Mouse (Mus musculus): ENCODE measurements around the gene C1qtnf1. TPM values are rescaled to one million over a fixed set of nuclear protein-coding genes. Genes with fewer than 3 reads are reported as not detected.

Gene C1qtnf1
- total RNA-seq, 2 experiments from 2014 or later = 25.0 to 33.4 TPM

DNA sequence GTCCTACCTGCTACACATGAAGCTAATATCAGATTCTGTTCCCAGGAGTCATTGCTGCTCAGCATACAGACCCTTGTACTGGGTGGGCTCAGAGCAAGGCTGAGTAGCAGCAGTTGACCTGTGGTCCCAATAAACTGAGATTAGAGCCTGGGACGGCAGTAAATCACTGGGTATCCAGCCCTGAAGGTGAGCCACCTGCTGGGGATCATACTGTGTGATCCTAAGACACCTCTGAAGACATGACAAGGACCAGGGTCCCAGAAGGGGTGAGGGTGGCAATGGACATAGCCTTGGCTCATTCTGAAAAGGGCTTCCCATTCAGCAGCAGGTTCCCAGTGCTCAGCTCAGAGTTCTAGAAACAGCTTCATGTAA lies 17.9 kb upstream of the C1qtnf1 start:
- DNase-seq (ENCODE audit: low spot score in 2 of 2) = no peak

DNA sequence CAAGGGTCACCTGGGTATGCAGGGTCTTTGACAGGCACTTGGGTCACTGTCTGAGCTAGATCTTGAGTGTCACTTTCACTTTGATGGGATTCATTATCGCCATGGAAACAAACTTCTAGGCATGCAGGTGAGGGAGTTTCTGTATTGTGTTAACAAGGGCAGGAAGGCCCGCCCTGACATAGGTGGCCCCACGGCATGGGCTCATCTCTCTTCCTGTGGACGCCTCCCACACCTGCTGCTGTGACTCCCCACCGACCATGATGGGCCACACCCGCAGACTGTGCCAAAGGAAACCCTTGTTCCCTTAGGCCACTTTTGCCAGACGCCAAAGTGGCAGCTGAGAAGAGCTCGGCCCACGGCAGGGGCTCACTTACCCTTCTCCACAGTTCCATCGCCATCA lies 17.5 kb upstream of the C1qtnf1 start:
- no peak for DNase-seq (ENCODE audit: low spot score in 2 of 2)

DNA sequence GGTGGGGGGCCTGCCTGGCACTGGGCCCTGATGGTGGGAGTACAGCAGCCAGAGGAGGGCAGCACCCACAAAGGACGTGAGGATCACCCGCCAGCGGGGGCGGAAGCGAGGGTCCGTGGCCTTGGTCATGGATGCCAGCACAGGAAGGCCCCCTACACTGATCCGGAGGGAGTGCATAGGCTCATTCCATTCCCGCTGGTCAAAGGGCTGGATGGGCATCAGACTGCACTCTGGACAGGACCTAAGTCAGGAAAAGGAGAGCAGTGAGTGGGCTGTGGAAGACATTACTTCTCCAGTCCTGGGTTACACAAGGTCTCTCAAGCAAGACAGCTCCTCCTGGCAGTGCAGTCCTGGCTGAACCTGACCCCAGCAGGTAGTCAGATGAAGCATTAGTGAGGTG lies 16.7 kb upstream of the C1qtnf1 start:
- DNase-seq (ENCODE audit: low spot score in 2 of 2) = no peak

DNA sequence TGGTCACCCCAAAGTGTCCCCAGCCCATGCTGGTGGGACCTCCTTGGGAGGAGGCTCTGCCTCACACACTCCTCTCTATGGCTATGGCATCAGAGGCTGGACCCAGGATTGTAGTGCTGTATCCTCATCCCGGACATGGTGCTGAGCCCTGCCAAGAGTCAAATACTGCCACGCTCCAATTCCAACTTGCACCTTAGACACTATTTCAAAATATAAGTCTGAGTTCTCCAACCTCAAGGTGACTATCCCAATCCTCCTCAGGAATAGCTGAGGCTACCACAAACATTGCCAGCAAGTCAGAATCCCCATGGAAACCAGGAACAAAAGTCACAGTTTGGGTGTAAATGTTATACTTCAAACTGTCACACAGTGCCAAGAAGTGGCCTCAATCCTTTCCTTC lies 15.4 kb upstream of the C1qtnf1 start:
- no peak for DNase-seq (ENCODE audit: low spot score in 2 of 2)

DNA sequence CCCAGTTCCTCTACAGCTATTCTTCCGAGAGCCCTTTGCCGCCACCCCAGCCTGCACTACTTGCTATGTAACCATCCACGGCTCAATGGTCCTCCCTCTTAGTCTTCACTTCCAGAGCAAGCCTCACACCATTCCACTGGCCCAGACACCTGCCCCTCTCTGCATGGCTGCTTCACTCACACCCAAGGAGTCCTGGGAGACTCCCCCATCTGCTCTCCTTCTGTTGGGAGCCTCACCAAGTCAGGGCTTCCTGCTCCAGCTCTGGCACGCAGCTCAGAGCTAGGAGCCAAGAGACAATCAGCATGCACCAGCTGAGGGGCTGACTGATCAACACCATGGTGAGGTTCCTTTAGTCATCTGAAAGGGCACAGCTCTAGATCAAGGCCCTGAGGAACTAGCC lies 14.9 kb upstream of the C1qtnf1 start:
- no peak for DNase-seq (ENCODE audit: low spot score in 2 of 2)

DNA sequence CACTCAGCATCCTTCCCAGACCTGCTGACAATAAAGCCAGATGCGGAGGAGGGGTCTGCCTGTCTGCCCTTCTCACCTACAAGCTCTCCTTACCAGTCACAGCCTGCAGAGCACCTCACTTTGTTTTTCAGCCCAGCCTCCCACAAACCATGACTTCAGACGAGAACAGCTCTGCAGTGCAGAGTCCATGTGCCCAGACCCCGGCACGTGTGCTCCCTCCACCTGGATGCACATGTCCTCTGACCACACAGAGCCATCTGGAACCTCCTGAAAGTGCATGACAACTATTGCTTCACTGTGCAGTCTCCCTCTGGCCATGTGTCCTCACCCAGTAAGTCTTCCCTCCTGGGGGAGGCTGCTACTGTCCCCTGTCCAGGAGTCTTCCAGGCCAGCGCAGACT lies 13.7 kb upstream of the C1qtnf1 start:
- DNase-seq (ENCODE audit: low spot score in 2 of 2) = no peak

DNA sequence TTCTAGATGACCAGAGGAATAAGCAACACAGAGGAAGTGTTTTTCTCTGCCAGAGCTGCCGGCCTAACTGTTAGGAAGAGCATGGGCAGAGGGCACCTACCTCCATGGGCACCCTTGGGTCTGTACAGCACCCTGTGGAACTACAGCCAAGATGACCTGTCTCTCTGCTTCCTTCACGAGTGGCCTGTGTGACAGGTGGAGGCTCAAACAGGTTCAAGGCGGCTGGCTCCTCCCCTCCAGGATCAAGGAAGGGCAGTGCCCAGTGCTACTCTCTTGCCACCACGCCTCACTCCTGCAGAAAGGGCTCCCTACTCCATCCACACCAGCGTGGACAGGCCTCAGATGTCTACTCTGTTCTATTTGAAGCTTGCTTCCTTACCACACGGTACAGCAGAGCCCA lies 12.4 kb upstream of the C1qtnf1 start:
- no peak for DNase-seq (ENCODE audit: low spot score in 2 of 2)

DNA sequence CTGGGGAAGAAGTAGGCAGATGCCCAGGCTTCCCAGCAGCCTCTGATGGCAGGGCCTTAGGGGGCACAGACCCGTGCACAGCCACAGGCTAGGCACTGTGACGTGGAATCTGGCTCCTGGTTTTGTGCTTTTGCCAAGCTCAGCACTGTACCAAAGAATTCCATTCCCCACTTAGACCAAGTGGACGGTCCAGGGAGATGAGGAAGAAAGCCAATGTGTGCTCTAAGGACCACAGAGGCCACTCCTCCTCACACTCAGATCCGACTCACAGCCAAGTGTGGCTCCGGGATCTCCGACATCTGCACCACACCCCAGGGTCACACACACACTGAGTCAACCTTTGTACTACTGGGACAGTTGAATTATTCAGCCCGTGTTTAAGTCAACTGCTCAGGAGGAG lies 12.0 kb upstream of the C1qtnf1 start:
- no peak for DNase-seq (ENCODE audit: low spot score in 2 of 2)

DNA sequence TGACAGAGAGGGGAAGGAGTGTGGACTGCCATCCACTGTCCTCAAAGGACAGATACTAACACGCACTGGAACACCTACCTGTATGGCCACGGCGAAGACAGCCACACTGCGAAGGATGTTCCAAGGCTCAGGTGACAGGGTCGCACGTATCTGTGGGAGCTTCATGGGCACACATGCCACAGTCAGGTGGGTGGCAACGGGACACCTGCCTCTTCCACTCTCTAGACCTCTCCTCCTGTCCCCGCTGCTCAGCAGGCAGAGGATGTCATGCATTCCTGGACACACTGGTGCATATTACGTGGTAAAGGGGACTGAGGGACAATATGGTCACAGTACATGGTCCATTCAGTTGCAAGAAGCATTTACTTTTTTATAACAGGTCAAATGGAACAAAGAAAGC lies 10.5 kb upstream of the C1qtnf1 start:
- DNase-seq (ENCODE audit: low spot score in 2 of 2) = no peak

DNA sequence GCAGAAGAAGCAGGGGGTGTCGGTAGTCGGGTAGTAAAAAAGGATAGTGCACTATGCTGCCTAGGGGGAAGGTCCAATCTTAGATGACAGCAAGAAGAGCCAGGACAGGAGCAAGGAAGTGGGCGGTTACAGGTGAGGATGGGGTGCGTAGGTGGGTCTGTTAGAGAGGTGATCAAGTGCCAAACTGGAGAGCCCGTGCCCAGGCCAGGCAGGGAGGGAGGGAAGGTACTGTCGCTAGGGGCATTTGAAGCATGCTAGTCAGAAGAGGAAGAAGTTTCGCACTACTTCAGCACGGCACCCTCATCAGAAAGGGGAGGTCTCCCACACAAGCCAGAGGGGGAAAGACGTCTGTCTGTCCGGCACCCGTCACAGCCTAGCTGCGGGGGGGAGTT lies 9.6 kb upstream of the C1qtnf1 start:
- DNase-seq (ENCODE audit: low spot score in 2 of 2) = no peak

DNA sequence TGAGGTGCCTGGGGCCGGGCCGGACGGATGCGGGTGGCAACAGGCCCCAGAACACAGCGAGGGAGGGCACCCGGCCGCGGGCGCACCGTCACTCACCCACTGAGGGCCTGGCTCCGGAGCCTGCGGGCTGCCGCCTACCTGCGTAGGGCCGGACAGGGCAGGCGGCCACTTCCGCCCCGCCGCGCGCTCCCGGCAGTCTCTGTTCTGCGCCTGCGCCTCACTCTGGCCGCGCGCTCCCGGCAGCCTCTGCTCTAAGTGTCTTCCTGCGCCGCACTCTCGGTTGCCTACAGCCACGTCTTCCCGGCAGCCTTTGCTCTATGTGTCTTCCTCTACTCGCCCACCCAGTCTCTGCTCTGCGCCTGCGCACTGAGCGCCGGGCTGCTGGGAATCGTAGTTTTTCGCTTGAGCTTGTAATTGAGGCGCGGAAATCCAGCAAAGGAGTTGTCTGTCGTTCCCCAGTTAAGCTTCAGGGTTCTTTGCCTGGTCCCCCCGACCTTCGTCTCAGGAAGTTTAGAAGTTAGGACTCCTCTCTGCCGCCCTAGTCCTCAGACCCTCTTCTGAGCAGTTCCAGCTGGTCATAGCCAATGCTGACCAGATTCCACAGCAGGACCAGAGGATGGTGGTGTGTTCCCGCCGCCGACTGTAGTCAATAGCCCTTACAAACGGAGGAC lies 9.0 kb upstream of the C1qtnf1 start, which contains the start of gene Cant1:
Cant1 (minus strand) TSS at position 253 of the 671 bp plus-strand sequence.
- DNase-seq (ENCODE audit: low spot score in 2 of 2) = peak; percentile 85 to 93

DNA sequence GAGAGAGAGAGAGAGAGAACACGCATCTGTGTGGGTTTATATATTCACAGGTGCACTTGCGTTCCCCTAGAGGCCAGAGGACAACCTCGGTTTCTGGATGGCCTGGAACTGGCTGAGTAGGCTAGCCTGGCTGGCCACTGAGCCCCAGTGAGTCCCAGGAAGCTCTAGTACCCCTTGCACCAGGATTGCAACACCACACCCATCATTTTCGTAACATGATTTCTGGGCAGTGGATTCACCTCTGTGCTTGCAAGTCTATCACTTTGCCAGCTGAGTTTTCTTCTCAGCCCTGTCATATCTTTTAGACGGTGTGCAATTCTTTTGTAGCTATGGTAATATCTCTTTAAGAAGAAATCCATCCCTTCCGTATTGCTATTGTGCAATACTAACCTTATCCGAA lies 7.7 kb upstream of the C1qtnf1 start:
- no peak for DNase-seq (ENCODE audit: low spot score in 2 of 2)

DNA sequence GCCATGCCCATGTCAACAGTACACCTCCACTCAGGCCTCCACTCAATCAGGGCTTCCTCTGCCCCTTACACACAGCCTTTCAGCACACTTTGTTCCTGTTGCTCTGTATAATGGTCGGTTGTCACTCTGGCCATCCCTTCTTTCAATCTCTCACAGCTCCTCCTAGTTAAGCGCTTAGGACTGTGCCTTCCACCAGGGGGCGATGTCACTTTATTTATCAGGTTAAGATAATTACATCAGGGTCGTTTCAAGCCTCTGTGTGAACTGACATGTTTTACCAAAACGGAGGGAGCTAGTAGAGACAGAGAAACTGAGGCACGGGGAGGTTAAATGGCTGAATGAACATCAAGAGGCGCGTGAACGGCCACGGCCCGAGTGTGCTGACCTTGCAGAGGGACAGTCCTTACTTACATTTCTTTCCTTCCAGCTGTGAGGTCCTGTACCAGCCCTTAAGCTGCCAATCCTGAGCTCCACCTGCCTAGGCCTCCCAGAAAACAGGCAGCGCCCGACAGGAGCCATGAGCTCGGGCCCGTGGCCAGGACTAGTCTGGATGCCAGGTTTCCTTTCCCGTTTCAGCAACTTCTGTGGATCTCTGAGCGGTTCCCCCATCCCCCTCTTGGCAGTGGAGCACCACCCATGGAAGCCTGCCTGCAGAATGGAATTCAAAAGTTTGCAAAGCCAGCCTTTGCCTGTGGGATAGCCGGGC lies 4.6 kb upstream of the C1qtnf1 start:
- DNase-seq (ENCODE audit: low spot score in 2 of 2) = peak; percentile 45 to 69

DNA sequence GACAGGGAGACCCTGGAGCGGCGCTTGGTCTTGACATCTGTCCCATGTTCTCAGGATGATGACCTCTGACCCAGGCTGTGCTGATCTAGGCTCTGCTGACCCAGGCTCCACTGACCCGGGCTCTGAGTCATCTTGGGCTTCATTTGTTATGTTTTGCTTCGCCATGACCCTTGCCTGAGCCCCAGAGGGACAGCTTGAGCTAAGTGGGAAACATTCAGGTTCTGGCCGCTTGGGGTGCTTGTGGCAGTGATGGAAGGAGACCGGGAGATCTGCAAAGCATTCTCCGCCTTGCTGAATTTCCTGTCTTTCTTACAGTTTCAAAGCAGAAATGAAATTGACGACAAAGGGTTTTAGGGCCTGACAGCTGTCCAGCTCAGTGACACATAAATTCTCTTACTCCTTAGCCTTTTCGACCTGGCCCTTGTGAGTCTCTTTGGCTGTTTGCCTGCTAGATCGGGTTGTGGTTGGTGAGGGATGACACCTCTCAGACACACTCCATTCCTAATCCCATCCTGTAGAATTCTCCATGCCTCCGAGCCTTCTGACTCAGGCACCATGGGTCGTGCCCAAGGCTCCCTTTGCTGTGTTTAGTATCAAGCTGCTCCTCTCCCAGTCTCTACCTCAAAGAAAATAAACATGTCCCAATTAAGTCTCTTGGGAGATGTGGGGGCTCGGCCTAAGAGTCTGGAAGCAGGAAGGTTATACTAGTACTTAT lies 3.2 kb upstream of the C1qtnf1 start:
- no peak for DNase-seq (ENCODE audit: low spot score in 2 of 2)

DNA sequence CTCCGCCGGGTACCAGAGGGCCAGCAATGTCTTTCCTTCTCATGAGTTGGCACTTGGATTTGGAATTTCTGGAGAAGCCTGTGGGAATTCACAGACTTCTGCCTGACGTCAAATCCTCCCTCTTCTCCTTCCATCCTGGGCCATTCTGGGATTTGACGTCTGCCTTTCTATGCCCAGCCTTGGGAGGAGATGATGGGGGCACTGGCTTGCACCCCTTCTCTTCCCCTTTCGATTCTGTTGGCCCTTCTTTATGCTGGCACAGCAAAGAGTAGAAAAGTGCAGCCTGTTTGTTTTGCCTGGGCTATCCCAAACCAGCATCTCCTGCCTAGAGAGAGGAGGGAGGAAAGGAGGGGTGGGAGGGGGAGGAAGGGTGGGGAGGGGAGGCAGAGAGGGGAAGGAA lies 1.2 kb upstream of the C1qtnf1 start:
- DNase-seq (ENCODE audit: low spot score in 2 of 2) = no peak

DNA sequence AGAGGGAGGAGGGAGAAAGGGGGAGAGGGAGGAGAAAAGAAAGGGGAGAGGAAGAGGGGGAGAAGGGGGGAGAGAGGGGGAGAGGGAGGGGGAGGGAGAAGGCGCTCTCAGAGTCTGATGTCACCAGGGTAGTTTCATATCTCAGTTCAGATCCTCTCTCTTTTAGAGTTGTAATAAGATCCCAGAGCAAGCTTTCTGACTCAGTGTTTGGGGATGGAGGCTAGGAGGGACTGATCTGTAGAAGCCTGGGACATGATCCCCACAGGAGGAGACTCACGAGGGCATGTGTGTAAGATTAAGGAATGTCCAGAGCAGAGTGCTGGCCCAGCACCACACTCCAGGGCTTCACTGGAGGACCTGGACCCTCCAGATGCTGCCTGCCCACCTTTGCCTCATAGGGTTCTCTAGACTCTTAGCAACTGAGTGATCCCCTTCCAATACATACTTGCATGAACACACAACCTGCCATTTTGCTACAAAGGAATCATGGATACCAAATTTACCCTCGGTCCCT lies 680 bp upstream of the C1qtnf1 start:
- DNase-seq (ENCODE audit: low spot score in 2 of 2) = no peak

DNA sequence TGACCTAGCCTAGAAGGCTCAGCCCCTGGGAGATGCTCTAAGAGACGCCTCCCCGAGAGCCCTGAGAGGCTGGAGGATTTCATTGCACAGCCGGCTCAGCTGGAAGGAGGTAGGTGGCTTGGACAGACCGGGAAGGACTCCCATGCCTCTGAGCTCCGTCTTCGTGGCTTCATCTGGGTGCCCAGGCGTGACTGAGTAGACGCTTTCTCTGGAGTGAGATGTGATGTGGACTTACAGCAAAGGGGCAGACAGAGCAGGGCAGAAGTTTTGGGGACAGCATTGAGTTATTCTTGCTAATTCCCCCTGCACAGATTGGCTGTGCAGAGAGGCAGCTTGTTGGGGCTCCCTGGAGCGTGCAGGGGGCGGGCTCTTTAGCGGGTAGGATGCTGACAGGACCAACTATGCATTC lies 461 bp downstream of the C1qtnf1 start:
- no peak for DNase-seq (ENCODE audit: low spot score in 2 of 2)

DNA sequence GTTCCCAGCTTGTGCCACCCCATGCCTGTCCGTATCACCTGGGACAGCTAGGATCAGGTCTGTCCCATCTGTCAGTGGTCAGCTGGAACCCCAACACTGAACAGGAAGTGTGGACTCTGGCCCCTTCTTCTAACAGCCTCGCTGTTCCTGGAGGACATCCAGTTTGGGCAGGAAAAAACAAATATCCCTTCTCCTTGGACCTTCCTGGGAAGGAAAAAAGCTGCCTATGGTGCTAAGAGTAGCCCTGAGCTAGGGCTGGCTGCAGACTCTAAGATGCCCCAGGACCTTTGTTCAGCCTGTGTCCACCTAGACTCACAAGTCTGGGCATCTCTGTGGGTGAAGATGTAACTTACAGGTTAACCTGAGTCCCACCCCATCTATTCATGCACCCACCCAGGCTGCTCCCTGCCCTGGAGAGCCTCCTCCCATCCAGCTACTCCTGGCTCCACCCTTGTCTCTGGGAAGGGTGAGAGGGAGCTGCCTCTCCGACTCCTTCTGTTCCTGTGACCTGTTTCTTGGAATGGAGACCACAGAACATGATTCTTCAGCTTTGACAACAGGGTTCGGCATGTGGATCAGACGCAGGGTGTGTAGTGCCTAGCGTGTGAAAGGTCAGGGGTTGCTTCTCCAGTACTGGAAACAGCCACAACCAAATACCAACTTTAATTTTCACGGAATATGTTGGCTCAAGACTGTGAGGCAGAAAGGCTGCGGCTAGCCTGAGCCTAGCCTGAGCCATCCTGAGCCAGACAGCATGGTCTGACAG lies 1.1 kb downstream of the C1qtnf1 start:
- no peak for DNase-seq (ENCODE audit: low spot score in 2 of 2)

DNA sequence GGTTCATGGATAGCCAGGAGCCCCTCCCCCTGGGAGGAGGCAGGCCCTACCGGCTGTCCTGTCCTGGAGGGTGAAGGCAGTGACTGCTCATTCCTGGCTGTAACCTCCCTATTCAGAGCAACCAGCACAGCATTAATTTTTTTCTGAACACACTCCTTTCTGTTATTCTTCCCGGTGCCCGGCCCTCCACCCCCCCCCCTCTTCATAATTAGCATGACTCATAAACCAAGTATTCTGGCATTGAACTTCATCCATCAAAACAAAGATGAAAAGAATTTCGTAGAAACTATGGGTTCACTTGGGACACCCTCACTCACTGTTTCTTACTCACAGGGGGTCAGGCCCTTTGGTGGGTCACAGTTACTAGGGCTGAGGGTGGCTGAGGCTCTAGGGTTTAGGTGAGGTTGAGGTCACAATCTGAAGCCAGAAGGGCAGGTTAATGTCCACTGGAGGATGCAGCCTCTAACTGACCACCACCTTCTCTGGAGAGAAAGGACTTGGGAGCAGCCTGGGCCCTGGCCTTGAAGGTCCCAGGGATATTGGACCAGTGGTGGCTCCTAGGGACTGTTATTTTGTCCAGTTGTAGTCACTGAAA lies 2.4 kb downstream of the C1qtnf1 start:
- DNase-seq (ENCODE audit: low spot score in 2 of 2) = no peak

DNA sequence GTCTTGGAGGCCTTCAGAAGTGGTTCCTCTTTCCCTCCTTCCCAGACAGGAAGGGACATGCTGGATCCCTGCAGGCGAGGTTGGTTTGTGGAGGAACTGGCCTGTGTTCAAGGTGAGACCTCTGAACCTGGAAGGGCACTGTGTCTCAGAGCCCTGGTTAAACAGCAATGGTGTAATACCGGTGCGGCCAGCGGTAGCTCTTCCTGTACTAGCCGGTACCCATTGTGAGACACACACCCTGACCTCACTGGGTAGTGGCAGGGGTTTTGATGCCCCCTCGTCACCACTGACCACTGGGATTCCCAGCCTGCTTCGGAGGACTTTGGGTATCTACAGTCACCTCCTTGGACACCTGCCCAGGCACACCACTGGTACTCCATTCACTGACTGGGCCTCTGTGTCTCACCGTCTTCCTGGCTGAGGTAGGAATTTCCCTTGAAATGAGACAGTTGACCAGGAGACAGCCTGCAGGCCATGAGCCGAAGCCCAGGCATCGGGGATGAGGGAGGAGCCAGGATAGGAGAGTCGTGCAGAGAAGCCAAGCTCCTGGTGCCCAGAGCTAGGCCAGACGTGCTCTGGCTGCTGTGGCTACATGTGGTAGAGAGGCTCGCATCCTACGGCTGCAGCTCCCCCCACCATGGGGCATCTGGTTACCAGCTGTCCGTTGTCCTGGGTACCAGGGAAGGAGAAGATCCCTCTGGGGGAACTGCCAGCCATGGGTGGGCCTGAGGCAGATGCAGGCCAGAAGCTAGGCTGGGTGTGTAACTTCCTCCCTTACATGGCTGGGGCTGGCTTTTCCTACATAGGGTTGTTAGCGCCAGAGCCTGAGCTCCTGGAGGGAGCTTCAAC lies 3.3 kb downstream of the C1qtnf1 start:
- DNase-seq (ENCODE audit: low spot score in 2 of 2) = no peak
